Mouse (Mus musculus) hindbrain, embryonic 11.5 days (tissue): ENCODE results near the gene Myo1d. TPM values are rescaled to one million over a fixed set of nuclear protein-coding genes. Genes with fewer than 3 reads are reported as not detected.

Experiments
- ATAC-seq: fragments of 200-750 bp; cut with Nextera tagmentation; 2 replicates; pipeline ENCODE4 v1.8.0; 2017; ENCODE audit warnings: mild to moderate bottlenecking, moderate TSS enrichment, moderate library complexity; ENCODE audit not compliant: low FRiP score
- DNase-seq: peaks from one replicate; pipeline ENCODE4 v3.0.0-alpha.2; 2015; ENCODE audit warnings: low spot score
- H3K27ac ChIP-seq: fragments of 300-500 bp; sonication (generic); 2 replicates; pipeline ENCODE4 v1.5.1; 2014; ENCODE audit warnings: mild to moderate bottlenecking, low read depth, low read length
- H3K27me3 ChIP-seq: fragments of 300-500 bp; sonication (generic); 2 replicates; pipeline ENCODE4 v1.6.1; 2014; ENCODE audit warnings: mild to moderate bottlenecking, low read length, moderate library complexity, mixed read lengths; ENCODE audit not compliant: control insufficient read depth, insufficient read depth
- H3K36me3 ChIP-seq: fragments of 300-500 bp; sonication (generic); 2 replicates; pipeline ENCODE4 v1.6.1; 2014; ENCODE audit warnings: mild to moderate bottlenecking, low read length, moderate library complexity, mixed read lengths; ENCODE audit not compliant: control insufficient read depth, insufficient read depth
- H3K4me1 ChIP-seq: fragments of 300-500 bp; sonication (generic); replicated peaks from 2 replicates; pipeline ENCODE4 v1.6.1; 2014; ENCODE audit warnings: low read length, mixed read lengths; ENCODE audit not compliant: control insufficient read depth, insufficient read depth
- H3K4me2 ChIP-seq: fragments of 300-500 bp; sonication (generic); replicated peaks from 2 replicates; pipeline ENCODE4 v1.6.1; 2014; ENCODE audit warnings: mild to moderate bottlenecking, low read depth, low read length
- H3K4me3 ChIP-seq: fragments of 300-500 bp; sonication (generic); 2 replicates; pipeline ENCODE4 v1.5.1; 2014; ENCODE audit warnings: low read depth, low read length
- H3K9ac ChIP-seq: fragments of 300-500 bp; sonication (generic); 2 replicates; pipeline ENCODE4 v1.6.1; 2014; ENCODE audit warnings: low read depth, low read length
- H3K9me3 ChIP-seq: fragments of 300-500 bp; sonication (generic); 2 replicates; pipeline ENCODE4 v1.6.1; 2016; ENCODE audit warnings: low read length; ENCODE audit not compliant: control insufficient read depth
- WGBS: fragments of 180-500 bp; shearing (Covaris S2); extraction: QIAGEN DNeasy Blood & Tissue Kit; methylation state at CpG from one replicate; pipeline ENCODE4 v1.1.7; 2014; 5-methylcytosine and 5-hydroxymethylcytosine counted together
- polyA plus RNA-seq: library from polyadenylated mRNA; unstranded; fragments of >200 nt; fragmentation: Nextera tagmentation; extraction: Ambion mirVana; gene quantifications from 2 replicates; pipeline ENCODE4 v1.2.1, GENCODE M21; 2014

Myo1d gene
- polyA plus RNA-seq, 1 experiment from 2014 or later = 3.6 TPM

DNA sequence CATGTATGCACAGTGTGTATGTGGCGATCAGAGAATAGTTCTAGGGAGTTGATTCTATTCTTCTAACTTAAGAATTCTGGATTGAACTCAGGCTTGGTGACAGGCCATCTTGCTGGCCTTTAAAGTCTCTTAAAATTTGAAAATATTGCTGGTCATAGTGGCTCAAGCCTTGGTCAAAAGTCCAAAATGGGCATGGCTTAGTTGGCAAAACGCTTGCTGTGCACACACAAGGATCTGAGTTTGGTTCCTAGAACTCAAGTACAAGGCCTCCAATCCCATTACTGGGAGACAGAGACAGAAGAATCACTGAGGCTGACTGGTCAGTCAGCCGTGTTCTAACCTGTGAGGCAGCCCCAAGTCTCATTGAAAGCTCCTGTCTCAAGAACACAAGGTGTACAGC, 332.9 kb downstream of the Myo1d start:
- WGBS = 95% methylated on average over 3 of the region's 3 CpGs
- peaks cover 5% of the 10 kb centered on the region; the same call in 1 of the 2 replicates for H3K36me3 ChIP-seq
- no peak overlapping the region for H3K4me3 ChIP-seq
- H3K4me1 ChIP-seq = no peaks in the 10 kb centered on the region
- no peak for DNase-seq
- no peak overlapping the region for H3K27ac ChIP-seq
- no peak for ATAC-seq
- no peak overlapping the region for H3K4me2 ChIP-seq
- H3K27me3 ChIP-seq = no peaks in the 10 kb centered on the region
- H3K9ac ChIP-seq = no peak overlapping the region
- no peaks in the 10 kb centered on the region for H3K9me3 ChIP-seq

Other genes with a start within 250 kb of the Myo1d start
- 79.4 and 80.3 TPM in 2 replicates for gene Tmem98, start 30.1 kb upstream of the Myo1d start, polyA plus RNA-seq
- gene Spaca3, start 78.3 kb upstream of the Myo1d start, polyA plus RNA-seq = not detected in 2 replicates